Mouse (Mus musculus): ENCODE measurements around the gene Vmn2r35. TPM values are rescaled to one million over a fixed set of nuclear protein-coding genes. Genes with fewer than 3 reads are reported as not detected.

Gene Vmn2r35
- not detected for polyA plus RNA-seq (2014; fragmentation: Illumina TruSeq; extraction: RNeasy Lipid Tissue Mini Kit (QIAGEN cat#74804))

DNA sequence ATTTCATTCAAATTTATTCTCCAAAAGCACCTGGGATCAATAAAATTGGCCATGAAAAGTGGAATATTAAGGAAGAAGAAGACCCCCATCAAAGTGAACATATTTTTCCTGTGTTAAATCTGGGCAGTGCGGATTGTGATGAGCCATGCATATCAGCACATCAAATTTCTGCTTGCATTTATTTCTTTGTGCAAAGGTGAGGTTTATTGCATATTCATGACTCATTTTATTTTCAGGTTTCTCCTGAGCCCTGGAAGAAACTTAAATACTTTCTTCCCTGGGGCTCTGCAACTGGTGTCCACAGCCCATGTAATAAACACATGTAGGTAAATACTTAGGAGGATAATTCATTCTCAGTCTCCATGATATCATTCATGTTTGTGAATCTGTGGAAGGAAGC lies at the start of gene Vmn2r35:
Vmn2r35 (minus strand) TSS at position 101 of the 400 bp plus-strand sequence.

Other genes with a start within 250 kb of the Vmn2r35 start
- gene Vmn2r34, start 130.4 kb downstream of the Vmn2r35 start, polyA plus RNA-seq (2014; fragmentation: Illumina TruSeq; extraction: RNeasy Lipid Tissue Mini Kit (QIAGEN cat#74804)) = not detected
- gene Vmn2r36, start 82.6 kb upstream of the Vmn2r35 start, polyA plus RNA-seq (2014; fragmentation: Illumina TruSeq; extraction: RNeasy Lipid Tissue Mini Kit (QIAGEN cat#74804)) = not detected